Mouse (Mus musculus): ENCODE results near the gene Hmgb1.

GRCm38 (mm10) chr5:149219493-149219892 lies 35.2 kb upstream of the Hmgb1 start:
- TF ChIP-seq CTCF (IDR thresholded peaks at IDR 0.05; ENCODE audit: extremely low read depth, insufficient read depth, low read length) (no peak), POLR2A (IDR thresholded peaks at IDR 0.05; ENCODE audit: extremely low read depth, insufficient read depth, low read length) (no peak)
